Mouse (Mus musculus) liver, embryonic 12.5 days (tissue): ENCODE measurements around the gene Adm2. TPM values are rescaled to one million over a fixed set of nuclear protein-coding genes. Genes with fewer than 3 reads are reported as not detected.

Experiments used
- ATAC-seq: fragments of 200-750 bp; cut with Nextera tagmentation; 2 replicates; pipeline ENCODE4 v1.8.0; 2017; ENCODE audit warnings: moderate number of reproducible peaks, mild to moderate bottlenecking, moderate library complexity
- H3K27ac ChIP-seq: fragments of 300-500 bp; sonication (generic); 2 replicates; pipeline ENCODE4 v1.5.1; 2016; ENCODE audit warnings: mild to moderate bottlenecking
- H3K27me3 ChIP-seq: fragments of 300-500 bp; sonication (generic); replicated peaks from 2 replicates; pipeline ENCODE4 v1.6.1; 2016; ENCODE audit warnings: mild to moderate bottlenecking, moderate library complexity
- H3K36me3 ChIP-seq: fragments of 300-500 bp; sonication (generic); 2 replicates; pipeline ENCODE4 v1.6.1; 2016; ENCODE audit warnings: mild to moderate bottlenecking, moderate library complexity
- H3K4me1 ChIP-seq: fragments of 300-500 bp; sonication (generic); 2 replicates; pipeline ENCODE4 v1.6.1; 2016
- H3K4me2 ChIP-seq: fragments of 300-500 bp; sonication (generic); 2 replicates; pipeline ENCODE4 v1.6.1; 2016; ENCODE audit warnings: mild to moderate bottlenecking, moderate library complexity
- H3K4me3 ChIP-seq: fragments of 300-500 bp; sonication (generic); 2 replicates; pipeline ENCODE4 v1.5.1; 2016; ENCODE audit warnings: mild to moderate bottlenecking, moderate library complexity
- H3K9ac ChIP-seq: fragments of 300-500 bp; sonication (generic); 2 replicates; pipeline ENCODE4 v1.6.1; 2016; ENCODE audit warnings: mild to moderate bottlenecking, moderate library complexity
- H3K9me3 ChIP-seq: fragments of 300-500 bp; sonication (generic); replicated peaks from 2 replicates; pipeline ENCODE4 v1.6.1; 2016; ENCODE audit warnings: mild to moderate bottlenecking, moderate library complexity
- WGBS: fragments of 180-500 bp; shearing (Covaris S2); methylation state at CpG from one replicate; pipeline ENCODE4 v1.1.7; 2016; ENCODE audit not compliant: insufficient replicate concordance; 5-methylcytosine and 5-hydroxymethylcytosine counted together
- polyA plus RNA-seq: library from polyadenylated mRNA; unstranded; fragments of >200 nt; fragmentation: Nextera tagmentation; extraction: Ambion mirVana; gene quantifications from 2 replicates; pipeline ENCODE4 v1.2.1, GENCODE M21; 2016

Adm2 gene
- polyA plus RNA-seq, 1 experiment from 2014 or later, result 3.3 TPM

DNA sequence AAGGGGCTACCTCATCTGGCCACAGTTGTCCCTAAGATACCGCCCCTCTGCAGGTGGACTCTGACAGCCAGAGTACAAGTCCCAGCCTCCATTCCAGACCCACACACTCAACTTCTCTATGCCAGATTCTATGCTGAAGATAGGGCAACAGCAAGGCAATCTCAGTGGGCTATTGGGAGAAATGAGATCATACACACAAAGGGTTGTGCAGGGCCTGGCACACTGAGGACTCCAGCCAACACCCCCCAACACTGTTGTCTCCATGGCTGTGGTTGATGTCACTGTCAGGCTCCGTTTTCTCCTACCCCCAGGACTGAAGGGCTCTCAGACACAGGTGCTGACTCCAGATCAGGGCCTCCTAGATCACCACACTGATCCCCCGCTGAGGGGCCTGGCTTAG is 8.4 kb upstream of the Adm2 start:
- Histone ChIP-seq H3K4me3 (peak overlapping the region; percentile 86), H3K4me1 (peaks cover 64% of the 10 kb centered on the region), H3K4me2 (peak overlapping the region; percentile 97), H3K36me3 (no peaks in the 10 kb centered on the region), H3K27ac (0 out of 2 replicates have a peak overlapping the region, but pooled peaks have one; percentile 63), H3K27me3 (no peaks in the 10 kb centered on the region), H3K9ac (peak overlapping the region; percentile 88), H3K9me3 (no peaks in the 10 kb centered on the region)
- 29% methylated on average over 3 of the region's 3 CpGs for WGBS
- ATAC-seq, result no peak

DNA sequence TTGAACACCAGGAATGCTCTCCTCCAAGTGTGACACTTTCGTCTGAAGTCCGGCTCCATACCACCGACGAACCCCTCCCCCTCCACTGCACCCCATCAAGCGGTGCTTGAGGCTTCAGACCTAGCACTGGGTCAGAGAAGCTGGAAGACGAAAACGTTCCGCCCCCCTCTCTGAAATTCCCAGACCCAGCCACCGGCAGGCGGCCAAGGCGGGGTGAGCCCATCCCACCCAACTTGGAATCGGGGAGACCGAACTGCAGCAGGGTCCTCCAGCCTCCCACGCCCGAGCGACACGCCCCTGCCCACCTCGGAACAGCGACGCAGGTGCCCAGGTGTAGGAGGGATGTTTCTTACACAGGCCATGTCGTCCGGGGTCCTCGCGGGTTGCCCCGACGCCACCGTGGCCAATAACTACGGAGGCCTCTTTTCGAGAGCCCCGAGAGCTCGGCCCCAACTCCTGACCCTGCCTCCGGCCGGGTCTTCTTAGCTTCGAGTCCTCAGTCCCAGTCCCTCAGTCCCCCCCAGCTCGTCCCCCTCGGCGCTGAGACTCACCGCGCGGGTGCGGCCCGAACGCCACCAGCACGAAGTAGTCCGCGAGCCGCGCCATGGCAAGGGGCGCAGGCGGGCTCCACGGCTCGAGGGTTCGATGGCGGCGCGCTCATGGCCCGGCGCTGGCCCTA is 7.9 kb upstream of the Adm2 start:
- ATAC-seq, result peak; percentile 56
- Histone ChIP-seq H3K36me3 (no peaks in the 10 kb centered on the region), H3K27me3 (no peaks in the 10 kb centered on the region), H3K9me3 (no peaks in the 10 kb centered on the region), H3K27ac (peak overlapping the region; percentile 63), H3K4me1 (peaks cover 59% of the 10 kb centered on the region), H3K9ac (peak overlapping the region; percentile 88), H3K4me2 (peak overlapping the region; percentile 97), H3K4me3 (peak overlapping the region; percentile 86)
- under 1% methylated on average over 58 of the region's 58 CpGs for WGBS

DNA sequence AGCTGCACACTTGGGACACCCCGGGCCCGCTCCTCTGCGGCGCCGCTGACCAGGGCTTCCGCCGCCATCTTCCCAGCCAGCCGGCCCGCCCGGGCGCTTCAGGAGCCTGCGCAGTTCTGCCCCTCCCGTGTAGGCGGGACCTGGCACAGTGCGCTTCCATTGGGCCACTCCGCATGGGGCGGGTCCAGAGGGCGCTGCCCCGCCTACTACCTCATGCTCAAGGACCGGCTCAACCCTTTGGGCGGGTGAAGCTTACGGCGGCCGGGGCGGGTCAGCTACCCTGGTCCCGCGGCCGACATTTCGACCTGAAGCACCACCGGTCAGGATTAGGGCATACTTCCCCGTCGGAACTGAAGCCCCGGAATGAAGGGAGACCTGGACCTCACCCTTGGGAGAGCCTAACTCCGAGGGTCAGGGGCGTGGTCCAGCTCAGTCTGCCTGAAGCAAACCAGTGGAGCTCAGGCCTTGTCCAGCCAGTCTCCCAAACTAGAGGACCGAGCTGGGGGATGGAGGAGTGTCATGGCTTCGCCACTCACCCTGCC is 7.3 kb upstream of the Adm2 start, which contains the start of gene Sbf1:
Sbf1 (minus strand) TSS at position 122 of the 542 bp plus-strand sequence.
- Histone ChIP-seq H3K27me3 (no peaks in the 10 kb centered on the region), H3K4me1 (peaks cover 53% of the 10 kb centered on the region), H3K36me3 (no peaks in the 10 kb centered on the region), H3K4me3 (peak within 1 kb of the TSS; percentile 86), H3K9me3 (no peaks in the 10 kb centered on the region), H3K4me2 (peak within 1 kb of the TSS; percentile 97), H3K9ac (peak within 1 kb of the TSS; percentile 88), H3K27ac (peak within 1 kb of the TSS; percentile 75)
- ATAC-seq, result peak; percentile 100
- WGBS, result under 1% methylated on average over 37 of the region's 37 CpGs

DNA sequence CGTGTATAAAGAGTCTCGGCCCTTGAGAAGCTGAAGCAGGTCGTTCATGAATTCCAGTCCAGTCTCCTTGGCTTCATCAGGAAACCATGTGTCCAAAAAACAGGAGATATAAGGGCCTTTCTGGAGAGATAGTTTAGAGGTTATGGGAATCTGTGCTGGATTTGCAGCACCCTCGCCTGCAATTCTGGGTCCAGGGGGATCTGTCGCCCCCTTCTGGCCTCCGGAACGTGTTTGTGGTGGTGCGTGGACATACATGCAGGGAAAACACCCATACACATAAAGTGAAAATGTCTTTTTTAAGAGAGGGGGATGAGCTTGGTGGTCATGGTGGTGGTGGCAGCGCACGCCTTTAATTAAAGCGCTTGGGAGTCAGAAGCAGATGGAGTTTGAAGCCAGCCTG is 6.4 kb upstream of the Adm2 start:
- no peak for ATAC-seq
- 72% methylated on average over 11 of the region's 11 CpGs for WGBS
- peak overlapping the region; percentile 97 for H3K4me2 ChIP-seq
- peaks cover 3% of the 10 kb centered on the region; the same call in 1 of the 2 replicates for H3K27me3 ChIP-seq
- peaks cover 52% of the 10 kb centered on the region for H3K4me1 ChIP-seq
- no peaks in the 10 kb centered on the region for H3K9me3 ChIP-seq
- H3K9ac ChIP-seq, result no peak overlapping the region
- H3K4me3 ChIP-seq, result no peak overlapping the region
- H3K36me3 ChIP-seq, result no peaks in the 10 kb centered on the region
- H3K27ac ChIP-seq, result no peak overlapping the region; the same call in 1 of the 2 replicates

DNA sequence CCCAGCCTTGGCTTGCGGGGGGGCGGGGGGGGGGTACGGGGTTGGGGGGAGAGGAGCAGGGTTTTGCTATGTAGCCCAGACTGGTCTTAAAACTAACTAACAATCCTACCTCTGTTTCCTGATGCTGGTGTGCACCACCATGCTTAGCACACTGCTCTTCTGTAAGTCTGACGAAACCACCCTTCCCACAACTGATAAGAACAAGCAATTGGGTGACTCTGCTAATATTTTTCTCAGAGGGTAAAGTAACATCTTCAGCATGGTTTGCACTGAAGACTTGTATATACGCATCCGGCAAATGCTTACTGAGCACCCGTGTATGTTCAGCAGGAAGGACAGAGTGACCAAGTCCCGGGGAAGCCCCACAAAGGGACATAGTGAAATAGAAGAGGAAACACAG is 1.3 kb upstream of the Adm2 start:
- Histone ChIP-seq H3K9ac (peak overlapping the region; percentile 28; the same call in 1 of the 2 replicates), H3K4me3 (no peak overlapping the region), H3K4me1 (peaks cover 39% of the 10 kb centered on the region), H3K27me3 (peaks cover 38% of the 10 kb centered on the region), H3K36me3 (no peaks in the 10 kb centered on the region), H3K4me2 (peak overlapping the region; percentile 53), H3K27ac (peak overlapping the region; percentile 62; the same call in 1 of the 2 replicates), H3K9me3 (no peaks in the 10 kb centered on the region)
- 27% methylated on average over 8 of the region's 8 CpGs for WGBS
- peak; percentile 60 for ATAC-seq

DNA sequence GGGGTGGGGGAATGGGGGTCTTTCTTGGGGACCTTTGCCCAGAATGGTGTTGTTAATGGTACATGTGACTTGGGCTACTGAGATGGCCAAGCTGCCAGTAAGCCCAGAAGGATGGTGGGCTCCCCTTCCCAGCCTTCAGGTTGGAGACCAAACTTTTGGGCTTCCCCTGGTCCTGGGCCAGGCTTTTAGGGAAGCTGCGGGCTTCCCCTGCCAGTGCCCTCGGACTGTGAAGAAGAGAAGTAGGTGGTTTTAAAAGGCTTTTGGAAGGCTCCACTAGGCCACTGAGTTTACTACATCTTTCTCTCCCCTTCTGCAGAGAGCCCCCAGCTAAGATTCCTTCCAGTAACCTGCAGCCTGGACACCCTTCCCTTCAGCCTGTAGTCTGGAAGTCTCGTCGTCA is 1.1 kb downstream of the Adm2 start:
- peaks cover 43% of the 10 kb centered on the region for H3K27me3 ChIP-seq
- no peaks in the 10 kb centered on the region for H3K36me3 ChIP-seq
- H3K4me2 ChIP-seq, result peak overlapping the region; percentile 72
- peak overlapping the region; percentile 57 for H3K4me3 ChIP-seq
- peaks cover 39% of the 10 kb centered on the region for H3K4me1 ChIP-seq
- peak overlapping the region; percentile 69 for H3K9ac ChIP-seq
- H3K9me3 ChIP-seq, result no peaks in the 10 kb centered on the region
- no peak overlapping the region for H3K27ac ChIP-seq
- ATAC-seq, result no peak
- 31% methylated on average over 4 of the region's 4 CpGs for WGBS

DNA sequence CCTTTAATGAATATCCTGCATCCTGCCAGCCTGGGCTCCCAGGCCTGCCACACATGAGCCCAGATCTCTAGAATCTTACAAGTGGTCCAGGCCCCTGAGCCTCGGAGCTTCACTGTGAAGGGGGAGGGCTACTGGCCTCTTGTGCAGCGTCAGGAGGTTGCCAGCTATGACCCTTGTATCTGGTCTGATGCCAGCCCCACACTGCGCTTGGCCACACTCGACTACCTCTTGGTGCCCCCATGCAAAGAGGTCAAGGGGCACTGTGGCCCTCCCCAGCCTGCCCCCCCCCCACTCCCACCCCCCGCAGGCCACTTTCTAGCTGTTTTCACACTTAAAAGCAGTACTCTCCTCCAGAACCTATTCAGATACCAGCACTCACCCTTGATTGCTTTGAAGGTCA is 3.9 kb downstream of the Adm2 start:
- Histone ChIP-seq H3K27me3 (peaks cover 40% of the 10 kb centered on the region), H3K27ac (no peak overlapping the region), H3K4me3 (no peak overlapping the region), H3K4me2 (no peak overlapping the region), H3K4me1 (peaks cover 27% of the 10 kb centered on the region), H3K9me3 (no peaks in the 10 kb centered on the region), H3K36me3 (no peaks in the 10 kb centered on the region), H3K9ac (no peak overlapping the region)
- 61% methylated on average over 5 of the region's 5 CpGs for WGBS
- no peak for ATAC-seq

DNA sequence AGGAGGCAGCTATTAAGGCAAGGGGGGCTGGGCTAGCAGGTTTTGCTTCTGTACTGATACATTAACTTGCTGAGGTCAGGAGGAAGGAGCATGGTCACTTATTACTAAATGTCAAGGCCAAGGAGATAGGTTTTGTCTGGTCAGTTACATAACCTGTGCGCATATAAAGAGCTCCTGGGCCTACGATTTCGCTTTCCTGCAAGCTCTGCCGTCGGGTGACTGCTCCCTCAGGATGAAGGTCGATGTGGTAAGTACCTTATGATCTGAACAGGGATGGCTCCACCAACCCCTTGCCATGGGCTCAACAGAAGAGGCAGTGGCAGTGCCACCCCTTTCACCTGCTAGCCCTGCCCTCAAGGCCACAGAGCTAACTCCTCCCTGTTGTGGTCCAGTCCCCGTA is 11.8 kb downstream of the Adm2 start, which contains the start of gene Miox:
Miox (plus strand) TSS at position 128 of the 400 bp plus-strand sequence.
- Histone ChIP-seq H3K27ac (no peak within 1 kb of the TSS), H3K9me3 (no peaks in the 10 kb centered on the region), H3K4me2 (no peak within 1 kb of the TSS), H3K36me3 (no peaks in the 10 kb centered on the region), H3K4me1 (no peaks in the 10 kb centered on the region), H3K27me3 (peaks cover 9% of the 10 kb centered on the region; the same call in 1 of the 2 replicates), H3K4me3 (no peak within 1 kb of the TSS), H3K9ac (no peak within 1 kb of the TSS)
- WGBS, result 81% methylated on average over 7 of the region's 7 CpGs
- ATAC-seq, result no peak

DNA sequence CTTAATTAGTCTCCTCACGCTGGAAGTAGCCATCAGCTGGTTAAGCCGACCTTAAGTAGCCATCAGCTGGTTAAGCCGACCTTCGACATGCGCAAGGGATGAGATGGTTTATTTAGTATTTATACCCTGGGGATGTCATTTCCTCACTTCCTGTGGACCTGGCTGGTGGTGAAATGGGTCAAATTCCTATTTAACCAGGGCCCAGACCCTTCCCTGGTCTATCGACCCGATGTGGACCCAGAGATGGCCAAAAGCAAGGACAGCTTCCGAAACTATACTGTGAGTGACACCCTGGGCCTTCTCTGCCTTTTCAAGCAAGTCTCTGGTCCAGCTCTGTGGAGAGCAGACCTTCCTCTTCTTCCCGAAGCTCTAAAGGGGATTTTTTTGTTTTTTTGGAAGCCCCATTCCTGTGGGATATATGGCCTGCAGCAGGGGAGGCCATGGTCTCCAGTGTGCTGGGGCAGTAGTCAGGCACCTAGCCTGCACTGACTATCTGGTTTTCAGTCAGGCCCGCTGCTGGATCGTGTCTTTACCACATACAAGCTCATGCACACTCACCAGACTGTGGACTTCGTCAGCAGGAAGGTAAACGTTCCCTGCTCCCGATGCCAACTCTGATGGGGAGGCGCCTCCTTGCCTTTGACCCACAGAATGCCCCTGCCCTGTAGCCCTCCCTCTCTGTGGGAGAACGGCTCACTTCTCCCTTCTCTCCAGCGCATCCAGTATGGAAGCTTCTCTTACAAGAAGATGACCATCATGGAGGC is 12.4 kb downstream of the Adm2 start:
- Histone ChIP-seq H3K9ac (no peak overlapping the region), H3K4me3 (no peak overlapping the region), H3K4me2 (no peak overlapping the region), H3K27ac (no peak overlapping the region), H3K27me3 (peaks cover 9% of the 10 kb centered on the region; the same call in 1 of the 2 replicates), H3K9me3 (no peaks in the 10 kb centered on the region), H3K36me3 (no peaks in the 10 kb centered on the region), H3K4me1 (no peaks in the 10 kb centered on the region)
- 72% methylated on average over 17 of the region's 17 CpGs for WGBS
- ATAC-seq, result no peak

DNA sequence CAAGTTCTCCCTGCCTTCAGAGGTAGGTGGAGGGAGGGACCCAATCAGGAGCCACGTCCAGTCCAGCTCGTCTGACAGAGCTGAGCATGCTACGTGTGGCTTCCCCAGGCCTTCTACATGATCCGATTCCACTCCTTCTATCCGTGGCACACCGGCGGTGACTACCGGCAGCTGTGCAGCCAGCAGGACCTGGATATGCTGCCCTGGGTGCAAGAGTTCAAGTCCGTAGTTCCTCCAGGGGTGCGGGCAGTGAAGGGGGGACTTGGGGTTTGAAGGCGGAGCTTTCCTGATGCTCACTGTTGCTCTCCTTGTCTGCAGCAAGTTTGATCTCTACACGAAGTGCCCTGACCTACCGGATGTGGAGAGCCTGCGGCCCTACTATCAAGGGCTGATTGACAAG is 13.9 kb downstream of the Adm2 start:
- ATAC-seq, result no peak
- no peak overlapping the region for H3K27ac ChIP-seq
- no peak overlapping the region for H3K4me2 ChIP-seq
- H3K4me3 ChIP-seq, result no peak overlapping the region
- no peaks in the 10 kb centered on the region for H3K4me1 ChIP-seq
- H3K9me3 ChIP-seq, result no peaks in the 10 kb centered on the region
- peaks cover 9% of the 10 kb centered on the region; the same call in 1 of the 2 replicates for H3K27me3 ChIP-seq
- no peak overlapping the region for H3K9ac ChIP-seq
- WGBS, result 73% methylated on average over 14 of the region's 14 CpGs
- no peaks in the 10 kb centered on the region for H3K36me3 ChIP-seq

DNA sequence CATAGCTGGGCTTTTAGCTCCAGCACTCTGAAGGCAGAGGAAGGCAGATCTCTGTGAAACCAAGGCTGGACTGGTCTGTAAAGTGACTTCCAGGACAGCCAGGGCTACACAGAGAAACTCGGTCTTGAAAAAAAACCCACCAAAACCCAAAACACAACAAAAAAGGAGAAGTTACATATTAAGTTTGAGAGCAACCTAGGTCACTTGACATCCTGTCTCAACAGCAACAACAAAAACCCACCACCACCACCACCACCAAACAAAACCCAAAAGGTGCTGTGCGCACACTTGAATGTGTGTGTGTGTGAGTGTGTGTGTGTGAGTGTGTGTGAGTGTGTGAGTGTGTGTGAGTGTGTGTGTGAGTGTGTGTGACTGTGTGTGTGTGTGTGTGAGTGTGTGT is 17.2 kb downstream of the Adm2 start:
- no peak overlapping the region for H3K9ac ChIP-seq
- 47% methylated on average over 2 of the region's 2 CpGs for WGBS

DNA sequence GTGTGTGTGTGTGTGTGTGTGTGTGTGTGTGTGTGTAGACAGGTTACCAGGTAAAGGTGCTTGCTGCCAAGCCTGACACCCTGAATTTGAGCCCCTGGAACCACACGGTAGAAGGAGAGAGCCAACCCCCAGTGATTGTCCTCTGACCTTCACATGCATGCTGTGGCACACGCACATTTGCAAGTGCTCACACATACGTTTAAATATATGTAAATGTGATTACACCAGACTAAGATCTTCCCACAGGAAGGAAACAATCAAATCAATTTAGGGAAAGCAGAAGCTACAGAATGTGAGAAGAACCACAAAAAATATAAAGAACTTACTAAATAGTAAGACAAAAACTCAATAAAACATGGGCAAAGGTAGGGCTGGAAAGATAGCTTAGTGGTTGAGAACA is 17.6 kb downstream of the Adm2 start:
- H3K9ac ChIP-seq, result no peak overlapping the region
- no peak overlapping the region for H3K4me3 ChIP-seq
- WGBS, result 43% methylated on average over 3 of the region's 3 CpGs
- no peaks in the 10 kb centered on the region for H3K36me3 ChIP-seq
- ATAC-seq, result no peak
- no peak overlapping the region for H3K4me2 ChIP-seq
- H3K27ac ChIP-seq, result no peak overlapping the region
- H3K27me3 ChIP-seq, result no peaks in the 10 kb centered on the region; the same call in 1 of the 2 replicates
- H3K4me1 ChIP-seq, result no peaks in the 10 kb centered on the region
- no peaks in the 10 kb centered on the region for H3K9me3 ChIP-seq

More for the DNA sequence above, 17.2 kb downstream of the Adm2 start:
- no peaks in the 10 kb centered on the region for H3K36me3 ChIP-seq
- no peak overlapping the region for H3K4me3 ChIP-seq
- no peaks in the 10 kb centered on the region for H3K4me1 ChIP-seq
- no peaks in the 10 kb centered on the region for H3K9me3 ChIP-seq
- H3K27ac ChIP-seq, result no peak overlapping the region
- H3K4me2 ChIP-seq, result no peak overlapping the region
- ATAC-seq, result no peak
- H3K27me3 ChIP-seq, result peaks cover 2% of the 10 kb centered on the region; the same call in 1 of the 2 replicates
